Mouse (Mus musculus) MN1 (cell line): ENCODE measurements around the gene Olfr119.
"Not testable (repeated sequence)": the region's sequence is repeated elsewhere in the genome, so short reads cannot be mapped to it uniquely, and the experiment has no call there.

ENCODE experiments used
- DNase-seq: peaks from one replicate; pipeline ENCODE4 v3.0.0-alpha.2; 2016; ENCODE audit warnings: low spot score

Gene Olfr119

DNA sequence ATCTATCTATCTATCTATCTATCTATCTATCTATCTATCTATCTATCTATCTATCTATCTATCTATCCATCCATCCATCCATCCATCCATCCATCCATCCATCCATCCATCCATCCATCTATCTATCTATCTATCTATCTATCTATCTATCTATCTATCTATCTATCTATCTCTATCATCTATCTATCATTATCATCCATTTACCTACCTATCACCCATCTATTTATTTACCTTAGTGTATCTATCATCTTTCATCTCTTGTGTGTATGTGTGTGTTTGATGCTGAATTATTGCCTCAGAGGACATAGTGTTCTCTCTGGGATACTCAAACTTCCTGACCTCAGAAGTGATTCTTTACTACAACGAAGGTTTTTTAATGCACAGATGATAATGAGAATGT, at the start of gene Olfr119:
Gene Olfr119 (plus strand): TSS at position 301 of the 400 bp plus-strand sequence.
- DNase-seq = not testable (repeated sequence)

DNA sequence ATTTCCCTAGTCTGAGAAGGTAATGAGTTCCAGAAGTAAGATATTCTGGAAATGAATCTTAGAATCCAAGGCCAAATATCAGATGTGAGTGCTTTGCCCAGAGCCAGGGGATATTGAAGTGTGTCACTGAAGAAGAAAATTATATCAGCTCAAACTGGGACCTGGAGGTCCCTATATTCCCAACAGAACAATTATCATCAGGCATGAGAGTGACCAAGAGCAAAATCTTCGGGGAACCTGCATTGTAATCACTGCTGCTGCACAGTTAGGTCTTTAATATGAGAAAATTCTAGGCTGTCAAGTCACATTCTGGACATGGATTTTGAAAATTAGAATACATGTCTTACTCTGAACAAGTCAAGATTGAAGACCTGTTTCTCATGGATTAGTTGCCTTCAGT, 32.7 kb upstream of the Olfr119 start, which contains the start of gene Olfr117:
Gene Olfr117 (minus strand): TSS at position 101 of the 400 bp plus-strand sequence.
- DNase-seq = no peak

DNA sequence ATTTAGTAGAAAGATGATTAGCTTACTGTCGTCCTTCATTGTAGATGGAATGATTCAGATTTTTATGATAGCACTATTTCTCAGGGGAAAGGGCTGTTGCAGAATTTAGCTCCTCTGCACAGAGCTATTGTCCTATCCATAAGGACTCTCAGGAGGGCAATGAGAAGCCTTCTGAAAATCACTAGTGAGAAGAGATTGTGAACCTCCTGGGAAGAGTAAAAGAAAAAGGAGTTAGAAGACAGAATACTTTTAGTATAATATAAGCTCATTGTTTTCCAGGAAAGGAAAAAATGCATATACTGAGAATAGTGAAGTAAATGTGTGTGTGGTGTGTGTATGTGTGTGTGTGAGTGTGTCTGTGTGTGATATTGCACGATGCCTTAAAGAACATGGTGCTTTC, 29.7 kb upstream of the Olfr119 start, which contains the start of gene Olfr118:
Gene Olfr118 (plus strand): TSS at position 301 of the 400 bp plus-strand sequence.
- no peak for DNase-seq

GRCm38 (mm10) chr17:37721508-37721907, 25.1 kb downstream of the Olfr119 start, which contains the start of gene Olfr120:
Olfr120 (plus strand) TSS chr17:37721808.
- DNase-seq = no peak

- no peak for DNase-seq
Measured at GRCm38 (mm10) chr17:37738070-37738469, 41.7 kb downstream of the Olfr119 start.
